Mouse (Mus musculus): ENCODE results near the gene Morc1.

- no peak for TF ChIP-seq CTCF (IDR thresholded peaks at IDR 0.05; ENCODE audit: low read depth)
- no peak for TF ChIP-seq EP300 (optimal IDR thresholded peaks at IDR 0.05)
Measured at GRCm38 (mm10) chr16:48402963-48403362, 28.1 kb upstream of the Morc1 start.
